Mouse (Mus musculus) MEL (cell line): ENCODE results near the gene Dxo.

Experiments
- CTCF ChIP-seq, 3 experiments: IDR thresholded peaks in 2 of 3; conservative IDR thresholded peaks in 1 of 3; 2 replicates each; pipeline ENCODE4 v1.5.1; 2011 to 2012; ENCODE audit warnings: low read length in 3 of 3, low read depth in 2 of 3, mild to moderate bottlenecking in 2 of 3, improper control_type of control experiment in 1 of 3, inconsistent platforms in 1 of 3, mixed read lengths in 1 of 3, moderate library complexity in 1 of 3; ENCODE audit not compliant: control insufficient read depth in 1 of 3, insufficient read depth in 1 of 3, poor library complexity in 1 of 3, severe bottlenecking in 1 of 3
- POLR2A ChIP-seq, 2 experiments: IDR thresholded peaks; 2 replicates each; pipeline ENCODE4 v1.6.1; 2011 to 2012; ENCODE audit warnings: low read length in 2 of 2, mild to moderate bottlenecking in 2 of 2, control low read depth in 1 of 2, improper control_type of control experiment in 1 of 2, low read depth in 1 of 2, moderate library complexity in 1 of 2; ENCODE audit not compliant: control insufficient read depth in 1 of 2, insufficient read depth in 1 of 2, poor library complexity in 1 of 2

- TF ChIP-seq CTCF (IDR thresholded peaks at IDR 0.05 in 2 of 3, conservative IDR thresholded peaks at IDR 0.05 in 1 of 3; ENCODE audit: control insufficient read depth in 1 of 3, insufficient read depth in 1 of 3, low read depth in 2 of 3, low read length in 3 of 3, poor library complexity in 1 of 3, severe bottlenecking in 1 of 3): no peak
- no peak for TF ChIP-seq POLR2A (IDR thresholded peaks at IDR 0.05; ENCODE audit: control insufficient read depth in 1 of 2, insufficient read depth in 1 of 2, low read depth in 1 of 2, low read length in 2 of 2, poor library complexity in 1 of 2)
These were observed 44.3 kb downstream of the Dxo start for GRCm38 (mm10) chr17:34881166-34881565.
